Mouse (Mus musculus) activated CD4-positive, CD25-positive, alpha-beta regulatory T cell (primary cell): ENCODE data around the gene Arfip1. TPM values are rescaled to one million over a fixed set of nuclear protein-coding genes. Genes with fewer than 3 reads are reported as not detected.

ENCODE experiments used
- polyA plus RNA-seq, 2 experiments: library from polyadenylated mRNA; unstranded; fragments of 100-300 nt; shearing (Covaris generic); gene quantifications; one replicate each; pipeline ENCODE4 v1.2.1; 2017

The Arfip1 gene
- polyA plus RNA-seq = 10 to 100 TPM; 41.9 to 49.0 TPM

DNA sequence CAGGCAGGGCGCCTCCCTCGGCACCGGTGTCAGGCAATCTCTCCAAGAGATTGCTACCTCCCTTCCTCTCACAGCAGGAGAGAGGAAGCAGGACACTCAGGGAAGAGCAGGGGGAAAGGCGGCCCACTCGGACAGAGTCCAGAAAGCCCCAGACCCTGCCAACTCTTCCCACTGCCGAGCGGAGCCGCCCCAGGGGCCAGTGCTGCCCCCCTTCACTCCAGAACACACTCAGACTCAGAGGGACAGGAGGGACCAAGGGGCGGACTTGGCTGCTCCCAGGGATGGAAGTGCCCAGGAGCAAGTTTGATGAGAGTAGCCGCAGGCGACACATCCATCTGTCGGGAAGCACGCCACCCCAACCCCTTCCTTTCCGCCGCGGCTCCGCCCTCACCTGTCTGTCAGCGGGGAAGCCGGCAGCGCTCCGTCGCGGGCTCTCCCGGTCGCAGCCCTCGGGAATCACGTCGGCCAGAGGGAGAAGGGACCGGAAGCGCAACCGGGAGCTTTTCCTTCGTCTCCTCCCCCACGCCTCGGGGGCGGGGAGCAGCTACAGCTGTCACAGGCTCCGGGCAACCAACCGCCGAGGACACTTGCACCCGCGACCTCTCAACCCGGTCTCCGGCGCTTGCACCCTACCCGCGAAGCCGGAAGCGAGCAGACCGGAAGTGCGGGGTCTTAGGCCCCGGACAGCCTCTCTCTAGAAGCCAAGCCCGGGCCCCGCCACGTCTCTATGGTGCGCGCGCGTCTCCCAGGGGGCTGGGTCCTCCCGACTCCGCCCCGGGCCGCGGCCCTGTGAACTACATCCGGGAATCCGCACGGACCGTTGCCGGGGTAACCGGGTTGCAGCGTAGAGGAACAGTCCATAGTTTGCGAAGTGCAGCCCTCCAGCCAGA lies at the start of gene Arfip1:
Arfip1 (minus strand) TSS at position 603 of the 890 bp plus-strand sequence.

DNA sequence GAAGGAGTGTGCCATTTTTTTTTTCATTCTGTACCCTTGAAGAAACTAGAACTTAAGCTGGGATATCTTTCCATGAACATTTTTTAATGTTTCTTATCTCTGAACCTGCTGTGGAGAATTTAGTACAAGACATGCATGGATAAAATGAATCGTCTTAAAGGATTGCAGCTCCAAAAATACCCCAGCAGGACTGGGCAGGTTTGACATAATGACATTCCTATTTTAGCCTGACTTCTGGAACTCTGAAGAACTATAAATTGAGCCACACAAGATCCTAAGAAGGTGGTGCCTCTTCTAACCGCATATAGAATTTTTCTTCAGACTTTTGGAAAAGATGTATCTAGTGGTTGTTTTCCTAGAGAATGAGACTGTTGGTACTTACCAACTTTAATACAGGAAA lies 10.8 kb upstream of the Arfip1 start, which contains the start of gene Tigd4:
Tigd4 (plus strand) TSS at position 301 of the 400 bp plus-strand sequence.

DNA sequence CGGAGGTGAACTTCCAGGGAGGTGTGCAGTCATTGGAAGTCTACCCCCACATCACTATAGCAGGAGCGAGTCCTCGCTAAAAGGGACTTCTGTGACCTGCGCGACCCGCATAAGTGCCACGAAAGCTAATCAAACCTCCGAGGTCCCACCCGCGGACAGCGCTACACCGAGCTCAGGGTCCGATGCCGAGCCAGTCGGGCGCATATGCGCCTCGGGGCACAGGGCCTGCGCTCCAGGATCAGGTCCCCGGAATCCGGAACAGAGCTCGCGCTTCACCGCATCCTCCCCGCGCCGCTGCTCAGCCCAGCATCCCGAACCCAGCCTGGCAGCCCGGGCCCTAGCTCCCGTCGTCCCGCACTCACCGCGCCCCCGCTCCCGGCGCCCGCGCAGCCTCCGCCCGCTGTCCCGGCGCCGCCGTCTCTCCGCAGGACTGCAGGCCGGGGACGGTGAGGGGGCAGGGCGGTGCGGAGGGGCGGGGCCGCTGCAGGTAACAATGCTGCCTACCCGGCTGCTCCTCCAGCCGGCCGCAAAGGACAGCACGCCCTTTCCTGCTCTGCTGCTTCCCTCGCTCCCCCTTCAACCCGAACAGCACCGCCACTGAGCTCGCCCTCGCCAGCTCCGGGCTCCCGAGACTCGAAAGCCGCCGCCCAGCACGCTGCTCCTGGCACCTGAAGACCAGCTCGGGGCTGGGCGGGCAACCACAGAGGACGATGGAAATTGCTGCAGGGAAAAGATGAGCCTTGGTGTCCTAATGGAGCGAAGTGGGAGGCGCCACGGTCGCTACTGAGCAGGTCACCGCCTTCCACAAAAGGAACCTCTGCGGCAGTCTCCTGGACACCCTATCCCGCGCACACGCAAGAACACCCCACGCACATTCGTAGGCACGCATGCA lies 102.2 kb downstream of the Arfip1 start, which contains the start of gene Fhdc1:
Fhdc1 (minus strand) TSS at position 424 of the 892 bp plus-strand sequence.

Other genes with a start within 250 kb of the Arfip1 start
- under 1 TPM; 0.47 to 0.96 TPM for gene Fhdc1, start 102.2 kb downstream of the Arfip1 start, polyA plus RNA-seq
- not detected for gene Tigd4, start 10.9 kb upstream of the Arfip1 start, polyA plus RNA-seq
- gene Tmem154, start 83.6 kb upstream of the Arfip1 start, polyA plus RNA-seq = 100 to 1,000 TPM in 1 of 2 experiments, 10 to 100 TPM in 1; 67.6 to 140 TPM
- 10 to 100 TPM; 13.5 to 21.7 TPM for gene Fbxw7, start 232.6 kb upstream of the Arfip1 start, polyA plus RNA-seq